Mouse (Mus musculus) cerebellum, adult 2 months (tissue): ENCODE data around the gene Rhbdd3.

Experiments
- CTCF ChIP-seq: fragments of 200-500 bp; IDR thresholded peaks from 2 replicates; pipeline ENCODE4 v1.5.1; 2011; ENCODE audit warnings: low read depth, mild to moderate bottlenecking, control low read depth, low read length, moderate library complexity, borderline replicate concordance; ENCODE audit not compliant: insufficient read depth
- POLR2A ChIP-seq: fragments of 200-500 bp; IDR thresholded peaks from 2 replicates; pipeline ENCODE4 v1.6.1; 2011; ENCODE audit warnings: low read length, control low read depth, borderline replicate concordance; ENCODE audit not compliant: insufficient read depth

- no peak for TF ChIP-seq CTCF
- TF ChIP-seq POLR2A, result no peak
These were observed 39.5 kb upstream of the Rhbdd3 start for GRCm38 (mm10) chr11:5059230-5059629.
